Comparison of ENCODE assay signal across 20 mouse cellular contexts in genomic region chr19:23957563-23957962, GRCm38 (mm10).
A peak's percentile ranks its signal among the peaks of the same experiment; 100 is the strongest.
DNase-seq lines count a peak whose midpoint lies in the region; ATAC-seq and TF ChIP-seq lines count a peak whose summit lies in the region.
"Had no signal": no experiment of that assay in that cellular context is flagged by ENCODE, and none has a peak within 500 bp of the region (broad histone marks: within the 10 kb centered on the region; RNA-seq: fewer than 3 reads in every experiment).

No protein-coding gene starts in this region.

- 0 out of 2 replicates have a peak, but pooled peaks have one; percentile 24 for ATAC-seq in stomach, embryonic 14.5 days (ENCODE audit: insufficient number of reproducible peaks, insufficient read depth, low FRiP score, low read depth)
- no peak for ATAC-seq in stomach, postnatal 0 days (ENCODE audit: low FRiP score, low TSS enrichment)
- peak; percentile 72 for ATAC-seq in lung, embryonic 16.5 days (ENCODE audit: low read depth)
- ATAC-seq: activated CD4-positive, CD25-positive, alpha-beta regulatory T cell, adult 4 months; forebrain, embryonic 13.5 days; forebrain, postnatal 0 days; intestine, embryonic 15.5 days had no signal

- TF ChIP-seq EP300 in stomach, postnatal 0 days (optimal IDR thresholded peaks at IDR 0.05), result no peak

- H3K27me3 ChIP-seq in stomach, embryonic 14.5 days (ENCODE audit: control insufficient read depth, insufficient read depth, low read length), result no peaks in the 10 kb centered on the region
- no peaks in the 10 kb centered on the region for H3K27me3 ChIP-seq in stomach, postnatal 0 days (ENCODE audit: control insufficient read depth, insufficient read depth, low read length)
- no peaks in the 10 kb centered on the region for H3K27me3 ChIP-seq in lung, embryonic 16.5 days (ENCODE audit: control insufficient read depth, insufficient read depth, low read depth, low read length)
- H3K27me3 ChIP-seq: forebrain, embryonic 13.5 days; heart, embryonic 12.5 days; hindbrain, embryonic 13.5 days; intestine, embryonic 15.5 days had no signal

- peak; percentile 23 to 38 for DNase-seq in heart, postnatal 10 days
- DNase-seq in heart, adult 18-20 months, result no peak
- DNase-seq in stomach, postnatal 0 days (ENCODE audit: low spot score), result no peak
- DNase-seq in layer of hippocampus, adult 9-11 months, result no peak
- no peak for DNase-seq in c-Kit-positive CD71-positive TER-119-positive erythroid progenitor cells, embryonic 14.5 days (ENCODE audit: low spot score)
- DNase-seq: adrenal gland, postnatal 25 days; cerebellum, adult 2 months; cerebellum, postnatal 10 days; forebrain, postnatal 0 days; gastrocnemius, postnatal 14 days; heart, postnatal 14 days had no signal

- intact Hi-C loops in heart, postnatal 10 days (cut with DNase I), result no loop called here

- no peak overlapping the region for H3K4me2 ChIP-seq in stomach, embryonic 14.5 days (replicated peaks; ENCODE audit: low read depth, low read length)
- H3K4me2 ChIP-seq in stomach, postnatal 0 days (replicated peaks; ENCODE audit: low read depth), result no peak overlapping the region
- H3K4me2 ChIP-seq in lung, embryonic 16.5 days (ENCODE audit: low read depth, low read length), result no peak overlapping the region
- H3K4me2 ChIP-seq: forebrain, embryonic 13.5 days; heart, embryonic 12.5 days; hindbrain, embryonic 13.5 days; intestine, embryonic 15.5 days had no signal

- H3K4me3 ChIP-seq in stomach, embryonic 14.5 days (ENCODE audit: low read depth, low read length), result no peak overlapping the region
- no peak overlapping the region for H3K4me3 ChIP-seq in stomach, postnatal 0 days (ENCODE audit: low read depth, low read length)
- no peak overlapping the region for H3K4me3 ChIP-seq in lung, embryonic 16.5 days (ENCODE audit: low read length)
- H3K4me3 ChIP-seq: embryonic facial prominence, embryonic 10.5 days; forebrain, embryonic 13.5 days; heart, embryonic 12.5 days; hindbrain, embryonic 13.5 days; intestine, embryonic 15.5 days had no signal

- no peak overlapping the region for H3K9ac ChIP-seq in stomach, embryonic 14.5 days (replicated peaks; ENCODE audit: low read depth, low read length)
- no peak overlapping the region for H3K9ac ChIP-seq in stomach, postnatal 0 days (ENCODE audit: low read length)
- H3K9ac ChIP-seq in lung, embryonic 16.5 days (ENCODE audit: low read length), result no peak overlapping the region
- H3K9ac ChIP-seq: forebrain, embryonic 13.5 days; forebrain, postnatal 0 days; heart, embryonic 12.5 days; hindbrain, embryonic 13.5 days; intestine, embryonic 15.5 days had no signal

- 53% methylated on average over 7 of the region's 7 CpGs for WGBS in stomach, embryonic 14.5 days
- 53% methylated on average over 7 of the region's 7 CpGs for WGBS in stomach, postnatal 0 days
- WGBS in lung, embryonic 16.5 days, result 44% methylated on average over 7 of the region's 7 CpGs

- no peak overlapping the region for H3K27ac ChIP-seq in stomach, embryonic 14.5 days (ENCODE audit: low read length)
- no peak overlapping the region for H3K27ac ChIP-seq in stomach, postnatal 0 days (replicated peaks)
- H3K27ac ChIP-seq in lung, embryonic 16.5 days (ENCODE audit: low read length), result no peak overlapping the region
- H3K27ac ChIP-seq: embryonic facial prominence, embryonic 10.5 days; forebrain, embryonic 13.5 days; hindbrain, embryonic 13.5 days; intestine, embryonic 15.5 days had no signal

- H3K36me3 ChIP-seq in stomach, embryonic 14.5 days (ENCODE audit: control insufficient read depth, insufficient read depth, low read length), result no peaks in the 10 kb centered on the region
- no peaks in the 10 kb centered on the region for H3K36me3 ChIP-seq in stomach, postnatal 0 days (ENCODE audit: control insufficient read depth, insufficient read depth, low read length)
- H3K36me3 ChIP-seq in lung, embryonic 16.5 days (ENCODE audit: control insufficient read depth, insufficient read depth, low read length), result no peaks in the 10 kb centered on the region
- H3K36me3 ChIP-seq: embryonic facial prominence, embryonic 10.5 days; G1E; heart, embryonic 12.5 days; hindbrain, embryonic 13.5 days; intestine, embryonic 15.5 days had no signal

- no peak for TF ChIP-seq CTCF in stomach, postnatal 0 days (IDR thresholded peaks at IDR 0.05; ENCODE audit: low read depth)

- no peaks in the 10 kb centered on the region for H3K4me1 ChIP-seq in stomach, embryonic 14.5 days (ENCODE audit: control insufficient read depth, insufficient read depth, low read length)
- no peaks in the 10 kb centered on the region for H3K4me1 ChIP-seq in stomach, postnatal 0 days (replicated peaks; ENCODE audit: control insufficient read depth, insufficient read depth)
- peaks cover 6% of the 10 kb centered on the region; the same call in 1 of the 2 replicates for H3K4me1 ChIP-seq in lung, embryonic 16.5 days (replicated peaks; ENCODE audit: control insufficient read depth, insufficient read depth, low read length)

- no peaks in the 10 kb centered on the region for H3K9me3 ChIP-seq in stomach, embryonic 14.5 days (ENCODE audit: control insufficient read depth, low read depth, low read length)
- no peaks in the 10 kb centered on the region for H3K9me3 ChIP-seq in stomach, postnatal 0 days (ENCODE audit: control insufficient read depth, low read length)
- H3K9me3 ChIP-seq in lung, embryonic 16.5 days (ENCODE audit: control insufficient read depth, low read length), result no peaks in the 10 kb centered on the region
- H3K9me3 ChIP-seq: embryonic facial prominence, embryonic 10.5 days; forebrain, embryonic 13.5 days; G1E; heart, embryonic 12.5 days; hindbrain, embryonic 13.5 days; intestine, embryonic 15.5 days had no signal

Comparison
In these comparisons a context has a peak if more than half of its experiments do, and no peak if none do; other contexts are left out.
1. DNase-seq: peak in heart, postnatal 10 days (2 of 2); none in heart, adult 18-20 months (0 of 2), stomach, postnatal 0 days (single experiment), layer of hippocampus, adult 9-11 months (single experiment) and c-Kit-positive CD71-positive TER-119-positive erythroid progenitor cells, embryonic 14.5 days (single experiment).